Mouse (Mus musculus) adrenal gland (tissue): ENCODE results near the gene Gimap8.
"Not testable (repeated sequence)": the region's sequence is repeated elsewhere in the genome, so short reads cannot be mapped to it uniquely, and the experiment has no call there.

Experiments used
- intact Hi-C: fragments of 180-260 bp; cut with DNase I; formaldehyde crosslinking; loops from one replicate; pipeline ENCODE4 v1.15.1; 2025

Gimap8 gene

GRCm38 (mm10) chr6:48677492-48678345, 30.7 kb downstream of the Gimap8 start:
- intact Hi-C loops = no loop called here

GRCm38 (mm10) chr6:48678391-48678790, 31.4 kb downstream of the Gimap8 start:
- intact Hi-C loops = no loop called here

GRCm38 (mm10) chr6:48679701-48680100, 32.7 kb downstream of the Gimap8 start:
- intact Hi-C loops = no loop called here

GRCm38 (mm10) chr6:48680421-48680820, 33.4 kb downstream of the Gimap8 start:
- intact Hi-C loops = no loop called here

- intact Hi-C loops = no loop called here
Measured at GRCm38 (mm10) chr6:48681472-48682090, 34.5 kb downstream of the Gimap8 start.

GRCm38 (mm10) chr6:48682271-48682670, 35.2 kb downstream of the Gimap8 start:
- intact Hi-C loops = no loop called here

GRCm38 (mm10) chr6:48683263-48683821, 36.3 kb downstream of the Gimap8 start:
- intact Hi-C loops = not testable (repeated sequence)

GRCm38 (mm10) chr6:48684319-48684718, 37.3 kb downstream of the Gimap8 start, which contains the start of gene Gimap4:
Gimap4 (plus strand) TSS chr6:48684549.
- intact Hi-C loops = no loop called here

GRCm38 (mm10) chr6:48684806-48685205, 37.8 kb downstream of the Gimap8 start:
- intact Hi-C loops = no loop called here

- intact Hi-C loops = no loop called here
Measured at GRCm38 (mm10) chr6:48685251-48685650, 38.2 kb downstream of the Gimap8 start.

GRCm38 (mm10) chr6:48685694-48686665, 38.9 kb downstream of the Gimap8 start:
- intact Hi-C loops = no loop called here

GRCm38 (mm10) chr6:48687077-48687476, 40.0 kb downstream of the Gimap8 start:
- intact Hi-C loops = no loop called here

- intact Hi-C loops = no loop called here
Measured at GRCm38 (mm10) chr6:48689320-48689719, 42.3 kb downstream of the Gimap8 start.

GRCm38 (mm10) chr6:48692962-48693361, 45.9 kb downstream of the Gimap8 start:
- intact Hi-C loops = no loop called here

GRCm38 (mm10) chr6:48696830-48697554, 50.0 kb downstream of the Gimap8 start:
- intact Hi-C loops = no loop called here

GRCm38 (mm10) chr6:48697555-48697930, 50.5 kb downstream of the Gimap8 start:
- intact Hi-C loops = no loop called here

- intact Hi-C loops = no loop called here
Measured at GRCm38 (mm10) chr6:48698066-48698856, 51.2 kb downstream of the Gimap8 start.

- intact Hi-C loops = no loop called here
Measured at GRCm38 (mm10) chr6:48698888-48699287, 51.9 kb downstream of the Gimap8 start.

- intact Hi-C loops = no loop called here
Measured at GRCm38 (mm10) chr6:48700251-48701075, 53.4 kb downstream of the Gimap8 start.
